Mouse (Mus musculus) embryonic facial prominence, embryonic 11.5 days (tissue): ENCODE results near the gene Arl6. TPM values are rescaled to one million over a fixed set of nuclear protein-coding genes. Genes with fewer than 3 reads are reported as not detected.

ENCODE experiments used
- ATAC-seq: fragments of 200-750 bp; cut with Nextera tagmentation; replicated peaks from 2 replicates; pipeline ENCODE4 v1.8.0; 2017; ENCODE audit warnings: low read depth; ENCODE audit not compliant: insufficient number of reproducible peaks, low FRiP score, low TSS enrichment
- DNase-seq: peaks from one replicate; pipeline ENCODE4 v3.0.0-alpha.2; 2015; ENCODE audit warnings: low spot score
- H3K27ac ChIP-seq: fragments of 300-500 bp; sonication (generic); replicated peaks from 2 replicates; pipeline ENCODE4 v1.5.1; 2014; ENCODE audit warnings: mild to moderate bottlenecking, low read depth, low read length, control low read depth
- H3K27me3 ChIP-seq: fragments of 300-500 bp; sonication (generic); 2 replicates; pipeline ENCODE4 v1.6.1; 2014; ENCODE audit warnings: mild to moderate bottlenecking, low read length, moderate library complexity, mixed read lengths; ENCODE audit not compliant: control insufficient read depth, insufficient read depth
- H3K36me3 ChIP-seq: fragments of 300-500 bp; sonication (generic); replicated peaks from 2 replicates; pipeline ENCODE4 v1.6.1; 2014; ENCODE audit warnings: low read depth, mild to moderate bottlenecking, low read length, moderate library complexity, mixed read lengths; ENCODE audit not compliant: control insufficient read depth, insufficient read depth
- H3K4me1 ChIP-seq: fragments of 300-500 bp; sonication (generic); 2 replicates; pipeline ENCODE4 v1.6.1; 2014; ENCODE audit warnings: low read length, mixed read lengths; ENCODE audit not compliant: control insufficient read depth, insufficient read depth
- H3K4me2 ChIP-seq: fragments of 300-500 bp; sonication (generic); 2 replicates; pipeline ENCODE4 v1.6.1; 2014; ENCODE audit warnings: low read depth, mild to moderate bottlenecking, control low read depth, low read length, moderate library complexity
- H3K4me3 ChIP-seq: fragments of 300-500 bp; sonication (generic); 2 replicates; pipeline ENCODE4 v1.5.1; 2014; ENCODE audit warnings: low read depth, low read length, control low read depth
- H3K9ac ChIP-seq: fragments of 300-500 bp; sonication (generic); replicated peaks from 2 replicates; pipeline ENCODE4 v1.6.1; 2014; ENCODE audit warnings: mild to moderate bottlenecking, control low read depth, low read length
- H3K9me3 ChIP-seq: fragments of 300-500 bp; sonication (generic); replicated peaks from 2 replicates; pipeline ENCODE4 v1.6.1; 2016; ENCODE audit warnings: mild to moderate bottlenecking, low read length, inconsistent platforms, mixed read lengths; ENCODE audit not compliant: control insufficient read depth
- WGBS: fragments of 180-500 bp; shearing (Covaris S2); extraction: QIAGEN DNeasy Blood & Tissue Kit; methylation state at CpG from one replicate; pipeline ENCODE4 v1.1.7; 2014; 5-methylcytosine and 5-hydroxymethylcytosine counted together
- polyA plus RNA-seq: library from polyadenylated mRNA; unstranded; fragments of >200 nt; fragmentation: Nextera tagmentation; extraction: Ambion mirVana; gene quantifications from 2 replicates; pipeline ENCODE4 v1.2.1, GENCODE M21; 2014

Gene Arl6
- polyA plus RNA-seq, 1 experiment from 2014 or later, result 50.1 TPM

DNA sequence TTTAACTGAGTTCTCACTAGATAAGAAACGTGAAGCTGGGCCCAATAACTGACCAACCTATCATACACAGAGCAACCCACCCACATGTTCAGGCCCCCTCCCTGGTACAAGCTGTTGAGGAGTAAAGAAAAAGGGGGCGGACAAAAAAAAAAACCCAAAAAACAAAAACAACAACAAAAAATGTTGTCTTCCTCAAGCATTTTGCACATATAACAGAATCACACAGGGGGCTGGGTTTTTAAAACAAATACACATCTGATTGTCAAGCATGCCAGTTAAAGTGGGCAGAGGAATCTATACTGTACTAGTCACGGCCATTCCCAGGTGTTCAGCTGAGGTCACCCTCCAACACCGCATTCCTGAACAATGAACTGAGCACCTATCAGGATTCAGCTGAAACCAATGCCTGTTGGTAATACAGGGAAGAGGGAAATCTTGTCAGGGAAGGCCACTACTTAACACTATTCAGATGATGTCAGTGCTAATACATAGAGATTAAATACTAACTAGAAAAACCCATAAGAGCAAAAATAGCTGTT lies 53.4 kb downstream of the Arl6 start:
- H3K9ac ChIP-seq, result no peak overlapping the region
- H3K4me3 ChIP-seq, result no peak overlapping the region
- no peaks in the 10 kb centered on the region for H3K9me3 ChIP-seq
- no peaks in the 10 kb centered on the region for H3K36me3 ChIP-seq
- ATAC-seq (no peak), DNase-seq (no peak)
- no peak overlapping the region for H3K4me2 ChIP-seq
- H3K27me3 ChIP-seq, result no peaks in the 10 kb centered on the region
- H3K27ac ChIP-seq, result no peak overlapping the region
- 81% methylated on average over 4 of the region's 4 CpGs for WGBS
- H3K4me1 ChIP-seq, result peaks cover 3% of the 10 kb centered on the region; the same call in 1 of the 2 replicates

DNA sequence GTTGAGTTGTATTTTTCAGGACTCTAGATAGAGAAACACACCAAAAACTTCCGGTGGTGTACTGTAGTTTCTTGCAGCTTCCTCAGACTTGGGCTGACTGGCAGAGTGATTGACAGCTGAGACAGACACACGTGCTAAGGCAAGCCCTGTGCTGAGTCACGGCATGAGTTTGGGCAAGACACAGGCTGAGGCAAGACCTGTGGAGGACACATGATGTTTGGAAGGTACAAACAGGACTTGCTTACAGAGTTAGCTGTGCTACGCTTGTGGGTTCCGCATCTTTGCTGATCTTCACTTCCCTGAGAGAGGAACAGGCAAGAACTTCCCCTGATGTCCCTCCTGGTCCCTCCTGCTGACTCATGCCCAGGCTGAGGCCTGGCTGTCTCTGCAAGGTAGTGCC lies 55.7 kb downstream of the Arl6 start:
- Histone ChIP-seq H3K27ac (no peak overlapping the region), H3K4me1 (peaks cover 3% of the 10 kb centered on the region; the same call in 1 of the 2 replicates), H3K4me2 (no peak overlapping the region), H3K9ac (no peak overlapping the region), H3K9me3 (no peaks in the 10 kb centered on the region), H3K36me3 (no peaks in the 10 kb centered on the region), H3K27me3 (no peaks in the 10 kb centered on the region), H3K4me3 (no peak overlapping the region)
- DNase-seq (no peak), ATAC-seq (no peak)
- 78% methylated on average over 5 of the region's 5 CpGs for WGBS

GRCm38 (mm10) chr16:59579237-59579636 lies 60.0 kb downstream of the Arl6 start:
- DNase-seq, result no peak
- no peaks in the 10 kb centered on the region for H3K9me3 ChIP-seq
- no peak overlapping the region for H3K9ac ChIP-seq
- H3K27me3 ChIP-seq, result no peaks in the 10 kb centered on the region
- no peak overlapping the region for H3K4me2 ChIP-seq
- no peak overlapping the region for H3K27ac ChIP-seq
- no peaks in the 10 kb centered on the region for H3K36me3 ChIP-seq
- H3K4me3 ChIP-seq, result no peak overlapping the region
- no peak for ATAC-seq
- 82% methylated on average over 8 of the region's 8 CpGs for WGBS
- no peaks in the 10 kb centered on the region for H3K4me1 ChIP-seq

- no peaks in the 10 kb centered on the region for H3K4me1 ChIP-seq
- H3K36me3 ChIP-seq, result no peaks in the 10 kb centered on the region
- H3K9ac ChIP-seq, result no peak overlapping the region
- ATAC-seq, result no peak
- 86% methylated on average over 11 of the region's 11 CpGs for WGBS
- H3K27ac ChIP-seq, result no peak overlapping the region
- no peak overlapping the region for H3K4me3 ChIP-seq
- no peak overlapping the region for H3K4me2 ChIP-seq
- H3K9me3 ChIP-seq, result no peaks in the 10 kb centered on the region
- no peak for DNase-seq
- H3K27me3 ChIP-seq, result no peaks in the 10 kb centered on the region
Measured at GRCm38 (mm10) chr16:59573961-59574360, 65.2 kb downstream of the Arl6 start.

- Histone ChIP-seq H3K4me2 (no peak overlapping the region), H3K9me3 (no peaks in the 10 kb centered on the region), H3K9ac (no peak overlapping the region), H3K4me3 (no peak overlapping the region), H3K27me3 (no peaks in the 10 kb centered on the region), H3K27ac (no peak overlapping the region), H3K36me3 (no peaks in the 10 kb centered on the region), H3K4me1 (no peaks in the 10 kb centered on the region)
- ATAC-seq (no peak), DNase-seq (no peak)
- 84% methylated on average over 3 of the region's 3 CpGs for WGBS
Measured at GRCm38 (mm10) chr16:59572685-59573084, 66.5 kb downstream of the Arl6 start.

DNA sequence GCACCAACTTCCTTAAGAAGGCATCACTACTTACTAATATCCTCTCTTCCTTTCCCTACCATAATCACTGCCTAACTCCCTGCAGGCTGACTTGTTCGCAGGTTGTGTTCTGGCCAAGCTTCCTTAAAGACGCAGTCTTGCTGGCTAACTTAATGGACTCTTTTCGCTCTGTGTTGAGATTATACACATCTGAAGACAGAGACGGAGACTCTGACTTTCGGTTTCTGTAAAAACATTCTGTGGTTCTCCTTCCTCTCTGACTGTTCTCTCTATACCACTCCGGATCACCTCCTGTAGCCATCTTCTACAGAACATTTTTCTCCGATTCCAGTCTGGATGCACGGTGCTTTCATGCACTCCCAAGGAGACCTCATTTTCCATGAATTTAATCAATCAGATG lies 68.4 kb downstream of the Arl6 start:
- no peak overlapping the region for H3K4me2 ChIP-seq
- H3K27ac ChIP-seq, result no peak overlapping the region
- H3K36me3 ChIP-seq, result no peaks in the 10 kb centered on the region
- WGBS, result 97% methylated on average over 8 of the region's 8 CpGs
- H3K4me3 ChIP-seq, result no peak overlapping the region
- H3K9ac ChIP-seq, result no peak overlapping the region
- no peak for DNase-seq
- no peaks in the 10 kb centered on the region for H3K9me3 ChIP-seq
- no peak for ATAC-seq
- H3K4me1 ChIP-seq, result no peaks in the 10 kb centered on the region
- no peaks in the 10 kb centered on the region for H3K27me3 ChIP-seq

- no peak overlapping the region for H3K4me3 ChIP-seq
- 67% methylated on average over 8 of the region's 8 CpGs for WGBS
- no peak overlapping the region for H3K4me2 ChIP-seq
- no peak overlapping the region for H3K27ac ChIP-seq
- H3K27me3 ChIP-seq, result no peaks in the 10 kb centered on the region
- ATAC-seq, result no peak
- no peaks in the 10 kb centered on the region for H3K36me3 ChIP-seq
- H3K4me1 ChIP-seq, result no peaks in the 10 kb centered on the region
- no peak for DNase-seq
- no peak overlapping the region for H3K9ac ChIP-seq
- no peaks in the 10 kb centered on the region for H3K9me3 ChIP-seq
Measured at GRCm38 (mm10) chr16:59569837-59570236, 69.4 kb downstream of the Arl6 start.

GRCm38 (mm10) chr16:59567721-59568381 lies 71.3 kb downstream of the Arl6 start:
- WGBS, result 71% methylated on average over 9 of the region's 10 CpGs
- DNase-seq, result no peak
- Histone ChIP-seq H3K4me3 (no peak overlapping the region), H3K36me3 (no peaks in the 10 kb centered on the region; the same call in 1 of the 2 replicates), H3K27me3 (no peaks in the 10 kb centered on the region), H3K4me1 (no peaks in the 10 kb centered on the region), H3K4me2 (no peak overlapping the region), H3K9ac (no peak overlapping the region), H3K27ac (no peak overlapping the region), H3K9me3 (no peaks in the 10 kb centered on the region)
- no peak for ATAC-seq
